Mouse (Mus musculus): Measurements from ENCODE around the gene Wnt10a. TPM values are rescaled to one million over a fixed set of nuclear protein-coding genes. Genes with fewer than 3 reads are reported as not detected.

Gene Wnt10a
- polyA plus RNA-seq, 1 experiment from 2014 or later = 8.7 TPM

DNA sequence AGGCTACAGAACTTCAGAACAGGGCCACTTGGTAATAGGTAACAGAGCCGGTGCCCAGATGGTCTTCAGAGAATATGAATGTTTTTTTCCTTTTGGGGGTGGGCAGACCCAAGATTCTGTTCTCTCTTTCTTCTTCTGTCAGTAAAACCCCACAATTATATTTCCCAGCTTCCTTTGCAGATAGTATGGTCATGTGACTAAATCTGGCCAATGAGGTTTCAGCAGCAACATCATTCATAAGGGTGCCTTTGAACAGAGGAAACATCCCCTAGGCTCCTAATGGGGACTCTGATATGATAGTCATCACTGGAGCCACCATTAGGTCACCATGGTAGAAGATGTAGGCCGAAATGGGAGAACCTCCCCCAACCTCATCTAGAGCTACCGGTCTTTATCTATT lies 38.5 kb upstream of the Wnt10a start:
- H3K4me1 ChIP-seq (replicated peaks; ENCODE audit: control insufficient read depth, insufficient read depth) = 0 out of 2 replicates have a peak, but pooled peaks cover 4% of the 10 kb centered on the region
- ATAC-seq (ENCODE audit: low FRiP score, low TSS enrichment) (no peak), DNase-seq (ENCODE audit: low spot score) (no peak)
- no peak overlapping the region for H3K4me3 ChIP-seq (ENCODE audit: low read depth, low read length)
- H3K27me3 ChIP-seq (ENCODE audit: control insufficient read depth, insufficient read depth, low read length) = no peaks in the 10 kb centered on the region
- no peaks in the 10 kb centered on the region for H3K9me3 ChIP-seq (ENCODE audit: control insufficient read depth, low read length)
- TF ChIP-seq EP300 (optimal IDR thresholded peaks at IDR 0.05) = no peak
- TF ChIP-seq CTCF (IDR thresholded peaks at IDR 0.05; ENCODE audit: low read depth) = no peak
- H3K27ac ChIP-seq (replicated peaks) = no peak overlapping the region
- H3K4me2 ChIP-seq (replicated peaks; ENCODE audit: low read depth) = no peak overlapping the region
- H3K36me3 ChIP-seq (ENCODE audit: control insufficient read depth, insufficient read depth, low read length) = no peaks in the 10 kb centered on the region
- no peak overlapping the region for H3K9ac ChIP-seq (ENCODE audit: low read length)
- 97% methylated on average over 3 of the region's 3 CpGs for WGBS

DNA sequence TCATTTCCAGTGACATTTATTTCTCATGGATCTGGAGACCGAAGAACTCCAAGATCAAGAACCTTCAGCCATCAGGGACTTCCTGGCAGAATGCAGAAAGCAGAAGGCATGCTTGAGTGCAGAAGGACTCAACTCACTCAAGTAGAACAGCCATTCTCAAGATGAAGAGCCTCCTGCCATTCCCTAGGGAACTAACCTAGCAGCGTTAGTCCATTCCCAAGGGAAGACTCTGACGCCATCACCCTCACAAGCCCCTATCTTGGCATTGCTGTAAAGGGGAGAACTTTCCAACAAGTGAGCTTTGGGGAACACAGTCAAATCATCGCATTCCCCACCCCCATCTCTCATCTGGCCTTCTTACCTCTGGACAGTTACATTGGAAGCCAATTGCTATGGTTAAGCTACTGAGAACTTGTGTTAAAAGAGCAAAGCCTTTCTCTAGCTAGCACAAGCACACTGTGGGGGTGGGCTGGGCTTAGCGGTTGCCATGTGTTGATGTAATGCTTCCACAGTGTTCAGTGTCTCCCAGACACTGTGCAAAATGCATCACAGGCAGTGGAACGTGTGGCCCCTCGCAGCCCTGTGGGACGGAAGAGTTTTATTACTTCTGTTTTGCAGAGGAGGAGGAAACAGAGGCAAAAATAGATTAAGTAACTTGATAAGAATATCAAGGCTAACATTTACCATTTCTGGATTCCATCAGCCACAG lies 37.9 kb upstream of the Wnt10a start:
- Histone ChIP-seq H3K4me2 (replicated peaks; ENCODE audit: low read depth) (no peak overlapping the region), H3K36me3 (ENCODE audit: control insufficient read depth, insufficient read depth, low read length) (no peaks in the 10 kb centered on the region), H3K9me3 (ENCODE audit: control insufficient read depth, low read length) (no peaks in the 10 kb centered on the region), H3K27ac (replicated peaks) (no peak overlapping the region), H3K4me3 (ENCODE audit: low read depth, low read length) (no peak overlapping the region), H3K27me3 (ENCODE audit: control insufficient read depth, insufficient read depth, low read length) (no peaks in the 10 kb centered on the region), H3K4me1 (replicated peaks; ENCODE audit: control insufficient read depth, insufficient read depth) (0 out of 2 replicates have a peak, but pooled peaks cover 4% of the 10 kb centered on the region), H3K9ac (ENCODE audit: low read length) (no peak overlapping the region)
- TF ChIP-seq CTCF (IDR thresholded peaks at IDR 0.05; ENCODE audit: low read depth) (no peak), EP300 (optimal IDR thresholded peaks at IDR 0.05) (no peak)
- WGBS = 83% methylated on average over 8 of the region's 8 CpGs
- no peak for ATAC-seq (ENCODE audit: low FRiP score, low TSS enrichment)
- no peak for DNase-seq (ENCODE audit: low spot score)

DNA sequence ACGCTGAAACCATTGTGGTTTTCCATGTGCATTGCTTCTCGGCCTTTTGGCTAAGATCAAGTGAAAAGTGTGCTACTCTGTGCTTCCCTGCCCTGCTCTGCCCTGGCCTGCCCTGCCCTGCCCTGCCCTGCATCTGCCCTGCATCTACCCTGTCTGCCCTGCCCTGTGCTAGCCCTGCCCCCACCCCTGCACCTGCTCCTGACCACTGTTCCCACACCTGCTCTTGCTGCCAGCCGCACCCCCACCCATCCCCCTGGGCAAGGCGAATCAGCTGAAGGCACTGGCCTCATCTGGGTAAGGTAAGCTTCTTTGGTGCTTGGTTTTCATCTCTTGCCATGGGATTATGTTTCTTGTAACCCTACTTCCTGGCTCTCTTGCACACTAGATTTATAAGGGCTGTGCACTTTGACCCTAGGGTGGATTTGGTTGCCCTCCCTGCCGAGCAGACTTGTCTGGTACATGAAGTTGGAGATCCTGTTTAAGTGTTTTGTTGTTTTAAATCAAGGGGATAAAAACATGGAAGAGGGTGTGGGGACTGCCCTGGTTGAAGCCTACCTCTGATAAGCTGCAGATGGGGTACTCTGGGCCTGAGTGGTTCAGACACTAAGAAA lies 37.0 kb upstream of the Wnt10a start:
- ATAC-seq (ENCODE audit: low FRiP score, low TSS enrichment) (peak; percentile 81), DNase-seq (ENCODE audit: low spot score) (peak; percentile 52)
- WGBS = 45% methylated on average over 5 of the region's 5 CpGs
- H3K9me3 ChIP-seq (ENCODE audit: control insufficient read depth, low read length) = no peaks in the 10 kb centered on the region
- 0 out of 2 replicates have a peak, but pooled peaks cover 2% of the 10 kb centered on the region for H3K4me1 ChIP-seq (replicated peaks; ENCODE audit: control insufficient read depth, insufficient read depth)
- H3K27ac ChIP-seq (replicated peaks) = no peak overlapping the region
- TF ChIP-seq CTCF (IDR thresholded peaks at IDR 0.05; ENCODE audit: low read depth) = no peak
- no peak for TF ChIP-seq EP300 (optimal IDR thresholded peaks at IDR 0.05)
- H3K27me3 ChIP-seq (ENCODE audit: control insufficient read depth, insufficient read depth, low read length) = no peaks in the 10 kb centered on the region
- no peak overlapping the region for H3K9ac ChIP-seq (ENCODE audit: low read length)
- no peaks in the 10 kb centered on the region for H3K36me3 ChIP-seq (ENCODE audit: control insufficient read depth, insufficient read depth, low read length)
- H3K4me3 ChIP-seq (ENCODE audit: low read depth, low read length) = no peak overlapping the region
- H3K4me2 ChIP-seq (replicated peaks; ENCODE audit: low read depth) = no peak overlapping the region

DNA sequence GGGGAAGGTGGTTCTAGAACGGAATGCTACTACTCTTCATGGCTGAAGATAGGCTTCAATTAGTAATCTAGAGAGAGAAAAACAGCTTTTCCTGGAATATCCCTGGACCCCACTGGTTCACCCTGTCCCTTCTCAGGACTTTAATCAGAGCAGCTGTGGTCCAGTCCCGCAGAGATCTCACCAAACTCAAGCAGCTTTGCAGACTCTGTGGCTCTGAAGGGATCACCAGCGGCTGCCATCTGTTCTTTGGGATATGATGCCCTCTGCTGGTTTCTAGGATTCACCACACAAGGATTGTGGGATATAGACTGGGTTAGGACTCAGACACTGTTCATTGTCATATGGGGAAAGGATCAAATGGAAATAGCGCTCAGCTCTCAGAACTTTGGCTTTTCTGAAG lies 31.5 kb upstream of the Wnt10a start:
- Histone ChIP-seq H3K4me3 (ENCODE audit: low read depth, low read length) (no peak overlapping the region), H3K4me1 (replicated peaks; ENCODE audit: control insufficient read depth, insufficient read depth) (no peaks in the 10 kb centered on the region), H3K27me3 (ENCODE audit: control insufficient read depth, insufficient read depth, low read length) (no peaks in the 10 kb centered on the region), H3K36me3 (ENCODE audit: control insufficient read depth, insufficient read depth, low read length) (no peaks in the 10 kb centered on the region), H3K9me3 (ENCODE audit: control insufficient read depth, low read length) (no peaks in the 10 kb centered on the region), H3K4me2 (replicated peaks; ENCODE audit: low read depth) (no peak overlapping the region), H3K9ac (ENCODE audit: low read length) (no peak overlapping the region), H3K27ac (replicated peaks) (no peak overlapping the region)
- TF ChIP-seq CTCF (IDR thresholded peaks at IDR 0.05; ENCODE audit: low read depth) = peak; percentile 91
- TF ChIP-seq EP300 (optimal IDR thresholded peaks at IDR 0.05) = no peak
- ATAC-seq (ENCODE audit: low FRiP score, low TSS enrichment) (peak; percentile 76; the same call in 1 of the 2 replicates), DNase-seq (ENCODE audit: low spot score) (peak; percentile 47)
- WGBS = 28% methylated on average over 4 of the region's 4 CpGs

DNA sequence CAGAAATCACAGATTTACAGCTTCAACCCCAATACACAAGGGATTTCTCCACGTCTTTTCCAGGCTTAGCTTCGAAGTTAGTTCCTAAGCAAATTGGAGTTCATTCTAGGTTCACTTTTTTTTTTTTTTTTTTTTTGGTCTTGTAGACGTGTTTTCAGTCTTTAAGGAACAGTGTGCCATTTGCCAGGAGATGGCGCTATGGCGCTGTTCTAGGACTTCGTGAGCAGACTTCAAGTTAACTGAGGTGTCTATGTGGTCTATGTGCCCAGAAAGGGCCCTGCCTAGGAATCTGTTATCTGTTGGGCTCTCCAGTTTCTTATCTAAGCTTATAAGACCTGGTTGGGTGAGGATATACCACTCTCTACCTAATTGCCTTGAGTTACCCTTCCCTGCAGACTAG lies 28.2 kb upstream of the Wnt10a start:
- Histone ChIP-seq H3K4me1 (replicated peaks; ENCODE audit: control insufficient read depth, insufficient read depth) (no peaks in the 10 kb centered on the region), H3K27ac (replicated peaks) (no peak overlapping the region), H3K4me2 (replicated peaks; ENCODE audit: low read depth) (no peak overlapping the region), H3K9me3 (ENCODE audit: control insufficient read depth, low read length) (no peaks in the 10 kb centered on the region), H3K36me3 (ENCODE audit: control insufficient read depth, insufficient read depth, low read length) (no peaks in the 10 kb centered on the region), H3K4me3 (ENCODE audit: low read depth, low read length) (no peak overlapping the region), H3K27me3 (ENCODE audit: control insufficient read depth, insufficient read depth, low read length) (no peaks in the 10 kb centered on the region), H3K9ac (ENCODE audit: low read length) (no peak overlapping the region)
- peak; percentile 80 for DNase-seq (ENCODE audit: low spot score)
- 6% methylated on average over 6 of the region's 6 CpGs for WGBS
- no peak for TF ChIP-seq EP300 (optimal IDR thresholded peaks at IDR 0.05)
- peak; percentile 82 for TF ChIP-seq CTCF (IDR thresholded peaks at IDR 0.05; ENCODE audit: low read depth)
- no peak for ATAC-seq (ENCODE audit: low FRiP score, low TSS enrichment)

Data from stomach, postnatal 0 days (tissue).